Mouse (Mus musculus) embryo, embryonic 10 days (tissue): Measurements from ENCODE around the gene Rbm20.
"Not testable (repeated sequence)": the region's sequence is repeated elsewhere in the genome, so short reads cannot be mapped to it uniquely, and the experiment has no call there.

Experiments
- DNase-seq: peaks from one replicate; pipeline ENCODE4 v3.0.0-alpha.2; 2015; ENCODE audit warnings: low spot score

The Rbm20 gene

DNA sequence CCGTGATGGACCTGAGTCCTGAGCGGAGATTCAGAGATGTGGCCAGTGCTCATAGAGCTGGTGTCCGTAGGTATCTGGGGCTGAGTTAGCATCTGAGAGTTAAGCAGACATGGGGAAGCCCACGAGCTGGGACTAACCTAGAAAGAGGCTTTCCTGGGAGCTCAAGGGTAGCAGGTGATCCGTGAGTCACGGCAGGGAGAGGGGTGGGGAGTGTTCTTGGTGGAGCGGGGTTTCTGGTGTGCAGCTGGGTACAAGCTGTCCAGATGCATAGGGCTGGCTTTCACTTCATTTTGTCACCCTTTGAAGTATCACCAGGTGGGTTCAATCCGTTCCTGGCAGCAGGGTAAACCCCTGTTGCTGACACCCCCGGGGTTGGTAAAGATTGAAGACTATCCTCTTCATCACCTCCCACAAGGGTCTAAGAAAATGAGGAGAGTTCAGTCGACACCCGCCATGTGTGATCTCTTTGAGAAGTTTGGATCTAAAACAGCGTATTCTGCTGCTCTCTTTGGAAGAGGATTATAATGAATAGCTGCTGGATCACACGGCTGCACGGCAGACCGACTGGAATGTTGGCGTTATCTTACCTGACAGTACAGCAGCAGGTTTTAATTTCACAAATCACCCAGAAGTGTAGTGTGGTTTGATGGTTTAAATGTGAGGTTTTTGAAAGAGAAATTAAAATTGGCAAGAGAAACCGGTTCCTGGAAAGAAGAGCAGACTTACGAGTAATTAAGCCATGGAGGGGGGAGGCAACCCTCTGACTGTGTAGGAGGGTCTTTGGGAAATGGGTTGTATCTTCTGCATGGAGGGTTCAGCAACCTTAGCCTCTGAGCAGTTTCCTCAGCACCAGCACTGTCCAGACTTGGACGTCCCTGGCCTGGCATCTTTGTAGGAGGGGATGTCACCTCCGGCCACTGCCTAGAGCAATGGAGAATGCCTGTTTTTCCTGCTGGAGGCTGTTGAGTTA, 114.9 kb downstream of the Rbm20 start:
- no peak for DNase-seq

- no peak for DNase-seq
These were observed 116.1 kb downstream of the Rbm20 start for GRCm38 (mm10) chr19:53792976-53793897.

DNA sequence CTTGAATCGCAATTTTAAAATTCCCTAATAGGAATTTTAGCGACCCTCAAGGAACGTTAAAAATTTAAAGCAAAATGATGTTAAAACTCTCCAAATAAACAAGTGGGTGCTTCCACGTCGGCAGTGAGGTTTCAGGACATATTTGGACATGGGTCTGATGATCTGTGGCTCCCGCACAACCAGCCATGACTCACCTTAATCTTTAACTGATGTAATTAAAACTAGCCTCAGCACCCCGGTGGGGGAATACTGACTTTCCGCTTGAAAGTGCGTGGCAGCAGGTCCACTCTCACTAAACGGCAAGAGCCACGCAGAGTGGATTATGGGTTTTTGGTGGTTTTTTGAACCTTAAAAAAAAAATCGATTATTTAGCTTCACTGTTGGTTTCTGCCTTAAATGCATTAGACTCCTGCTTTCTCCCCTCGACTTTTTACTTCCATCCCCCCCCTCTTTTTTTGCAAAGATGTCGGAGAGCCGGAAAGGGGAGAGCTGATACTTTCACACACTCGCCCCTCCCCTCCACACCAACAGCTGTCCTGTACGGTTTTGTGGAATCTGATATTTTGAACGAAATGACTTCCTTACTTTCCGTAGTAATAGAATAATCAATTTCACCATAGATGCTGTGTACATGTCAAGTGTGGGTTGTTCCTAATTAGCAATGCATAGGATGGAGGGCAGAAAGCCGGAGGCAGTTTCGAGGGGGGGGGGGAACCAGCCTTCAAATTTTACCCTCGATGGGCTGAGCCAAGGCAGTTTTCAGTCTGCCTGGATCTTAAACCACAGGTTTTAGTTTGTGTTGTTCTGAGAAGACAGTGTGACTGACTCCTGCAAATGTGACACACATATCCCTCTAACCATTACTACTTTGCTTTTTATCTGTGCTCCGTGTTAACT, 117.1 kb downstream of the Rbm20 start:
- no peak for DNase-seq

DNA sequence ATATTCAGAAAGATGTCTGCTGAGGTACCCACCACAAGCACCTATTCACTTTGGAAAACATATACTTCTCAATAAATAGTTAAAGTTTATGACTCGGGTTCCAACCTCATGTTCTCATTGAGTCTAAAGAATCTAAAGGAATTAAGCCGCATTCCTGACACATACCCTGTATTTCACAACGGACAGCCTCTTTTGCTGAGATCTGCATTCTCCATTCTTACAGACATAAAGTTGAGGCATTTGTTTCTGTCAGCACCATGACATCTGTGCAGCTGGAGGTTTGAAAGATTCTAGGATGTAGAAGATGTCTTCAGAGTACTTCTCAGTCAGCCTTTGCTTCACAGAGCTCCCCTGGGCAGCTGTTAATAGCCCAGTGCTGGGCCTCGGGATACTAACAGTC, 117.9 kb downstream of the Rbm20 start:
- DNase-seq, result no peak

DNA sequence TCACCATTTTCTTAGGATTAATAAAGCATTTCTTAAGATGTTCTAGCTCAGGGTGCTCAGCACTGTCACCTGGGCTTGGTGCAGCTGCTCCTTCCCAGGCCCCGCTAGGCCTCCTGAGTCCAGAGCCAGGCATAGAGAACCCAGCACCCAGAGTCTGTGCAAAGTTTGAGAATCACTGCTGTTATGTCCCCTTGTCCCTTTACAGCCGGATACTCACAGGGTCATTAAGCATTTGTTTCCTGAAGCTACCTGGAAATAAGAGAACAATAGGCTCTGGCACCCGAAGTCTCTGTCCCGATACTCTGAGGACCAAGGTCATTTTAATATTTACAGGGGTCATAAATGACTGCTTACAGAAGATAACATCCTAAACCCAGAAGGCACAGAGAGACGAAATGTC, 118.9 kb downstream of the Rbm20 start:
- DNase-seq, result no peak

- DNase-seq, result no peak
These were observed 120.7 kb downstream of the Rbm20 start for GRCm38 (mm10) chr19:53797770-53798169.

GRCm38 (mm10) chr19:53799885-53800284, 122.8 kb downstream of the Rbm20 start:
- DNase-seq, result no peak

DNA sequence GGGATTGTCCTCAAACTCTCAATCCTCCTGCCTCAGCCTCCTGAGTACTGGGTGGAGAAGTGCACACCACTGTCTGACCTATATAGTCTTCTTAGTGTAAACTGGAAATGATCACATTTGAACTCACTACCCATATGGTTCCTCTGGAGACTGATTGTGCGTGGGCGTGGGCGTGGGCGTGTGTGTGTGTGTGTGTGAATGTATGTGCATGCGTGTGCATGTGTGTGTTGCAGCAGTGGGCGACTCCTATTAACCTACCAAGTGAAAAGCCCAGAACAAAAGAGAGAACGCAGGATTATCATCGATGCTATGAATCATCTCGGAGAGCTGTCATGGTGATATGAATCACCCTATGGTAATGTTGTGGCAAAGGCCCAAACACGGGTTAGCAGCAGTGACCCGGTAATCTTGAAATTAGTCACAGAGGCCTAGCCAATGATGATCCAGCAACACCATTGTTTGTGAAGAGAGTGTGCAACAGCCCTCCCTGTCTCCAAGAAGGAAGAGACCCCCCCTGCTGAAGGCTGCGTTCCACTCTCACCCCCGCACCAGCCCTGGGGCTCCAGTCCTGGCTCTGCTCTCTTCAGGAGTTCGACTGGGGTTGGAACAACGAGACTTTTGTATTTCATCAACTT, 123.4 kb downstream of the Rbm20 start:
- DNase-seq, result no peak

DNA sequence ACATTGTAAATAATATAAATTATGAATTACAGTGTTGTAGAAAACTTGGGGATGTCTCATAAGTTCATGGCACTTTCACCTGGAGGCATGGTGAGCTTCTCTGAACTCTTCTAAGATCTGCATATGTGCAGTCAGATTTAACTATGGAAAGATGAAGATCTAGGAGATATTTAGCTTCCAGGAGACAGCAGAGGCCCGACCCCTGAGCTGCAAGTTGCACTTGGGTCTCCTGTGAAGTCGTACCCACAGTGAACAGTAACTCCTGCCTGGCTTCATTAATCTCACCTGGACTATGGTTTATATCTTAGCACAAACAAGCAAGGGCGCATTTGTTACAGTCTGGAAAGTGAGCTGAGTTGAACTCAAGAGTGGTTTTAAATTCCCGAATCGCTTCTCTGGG, 124.3 kb downstream of the Rbm20 start:
- no peak for DNase-seq

DNA sequence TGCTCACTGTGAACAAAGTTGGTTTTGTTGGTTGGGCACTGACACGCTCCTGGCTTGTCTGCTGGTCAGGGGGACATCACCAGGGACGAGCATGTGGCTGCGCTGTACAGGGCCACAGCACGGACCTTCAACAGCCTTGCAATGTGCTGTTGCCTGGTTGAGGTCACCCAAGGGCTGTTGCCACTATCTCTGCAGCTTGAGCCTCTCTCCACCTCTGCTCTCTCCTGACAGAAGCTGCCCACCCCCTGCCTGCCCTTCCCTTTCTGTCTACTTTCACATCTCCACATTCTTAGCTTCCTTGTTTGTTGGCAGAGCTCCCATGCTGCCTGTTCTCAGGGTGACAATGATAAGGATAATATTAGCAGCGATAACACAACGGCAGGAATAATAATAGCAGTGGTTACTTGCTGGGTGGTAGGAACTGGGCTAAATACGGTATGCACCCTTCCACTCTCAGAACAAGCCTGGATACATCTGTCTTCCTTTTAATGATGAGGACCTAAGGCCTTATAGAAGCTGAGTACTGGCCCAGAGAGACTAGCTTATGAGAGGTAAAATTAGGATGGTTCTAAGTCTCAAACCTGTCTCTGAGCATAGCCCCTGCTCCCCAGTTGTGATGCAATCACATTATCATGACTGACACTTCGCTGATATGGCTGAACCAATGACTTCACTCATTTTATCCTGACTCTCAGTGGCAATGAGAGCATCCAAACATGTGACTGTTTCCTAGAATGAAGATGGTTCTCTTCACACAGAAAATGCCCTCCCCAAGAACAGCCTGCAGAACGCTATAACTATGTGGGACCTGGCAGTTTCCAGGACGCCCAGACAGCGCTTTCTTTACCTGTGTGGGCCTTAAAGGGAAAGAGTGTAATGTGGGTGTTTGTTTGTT, 124.9 kb downstream of the Rbm20 start:
- DNase-seq, result no peak

- no peak for DNase-seq
These were observed 126.8 kb downstream of the Rbm20 start for GRCm38 (mm10) chr19:53803954-53804353.

DNA sequence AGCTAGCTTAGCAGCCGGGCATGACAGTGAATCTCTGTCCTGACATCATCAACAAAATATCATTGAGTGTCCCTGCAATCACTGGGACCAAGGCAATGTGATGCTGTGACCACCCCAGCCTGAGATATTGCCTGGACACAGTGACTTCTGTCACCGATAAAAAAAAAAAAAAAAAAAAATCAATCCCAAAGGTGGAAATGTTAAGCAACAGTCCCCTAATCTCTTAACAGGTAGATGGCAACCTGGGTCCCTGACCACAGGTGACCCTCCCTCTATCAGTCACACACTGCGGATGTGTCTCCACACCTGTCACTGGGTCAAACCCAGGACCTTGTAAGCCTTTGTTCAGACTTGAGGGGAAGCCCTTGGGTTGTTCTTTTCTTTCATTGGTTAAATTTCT, 128.0 kb downstream of the Rbm20 start:
- no peak for DNase-seq

DNA sequence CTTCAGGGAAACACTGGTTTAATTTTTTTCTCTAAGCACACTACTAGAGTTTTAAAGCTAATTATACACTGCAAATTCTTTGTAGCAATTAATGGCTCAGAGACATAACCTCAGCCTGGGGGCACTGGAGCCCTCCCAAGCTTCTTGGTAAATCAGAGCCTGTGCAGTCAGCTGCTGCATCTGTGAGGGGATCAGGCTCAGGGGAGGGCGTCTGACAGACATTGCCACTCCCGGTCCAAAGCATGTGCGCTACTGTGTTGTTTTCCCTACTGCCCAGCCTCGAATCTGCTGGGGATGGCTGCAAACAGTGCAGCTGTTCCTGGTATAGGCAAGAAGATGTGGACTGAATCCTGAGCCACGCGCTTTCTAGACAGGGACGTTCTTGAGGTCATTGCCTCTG, 129.0 kb downstream of the Rbm20 start:
- DNase-seq, result no peak

DNA sequence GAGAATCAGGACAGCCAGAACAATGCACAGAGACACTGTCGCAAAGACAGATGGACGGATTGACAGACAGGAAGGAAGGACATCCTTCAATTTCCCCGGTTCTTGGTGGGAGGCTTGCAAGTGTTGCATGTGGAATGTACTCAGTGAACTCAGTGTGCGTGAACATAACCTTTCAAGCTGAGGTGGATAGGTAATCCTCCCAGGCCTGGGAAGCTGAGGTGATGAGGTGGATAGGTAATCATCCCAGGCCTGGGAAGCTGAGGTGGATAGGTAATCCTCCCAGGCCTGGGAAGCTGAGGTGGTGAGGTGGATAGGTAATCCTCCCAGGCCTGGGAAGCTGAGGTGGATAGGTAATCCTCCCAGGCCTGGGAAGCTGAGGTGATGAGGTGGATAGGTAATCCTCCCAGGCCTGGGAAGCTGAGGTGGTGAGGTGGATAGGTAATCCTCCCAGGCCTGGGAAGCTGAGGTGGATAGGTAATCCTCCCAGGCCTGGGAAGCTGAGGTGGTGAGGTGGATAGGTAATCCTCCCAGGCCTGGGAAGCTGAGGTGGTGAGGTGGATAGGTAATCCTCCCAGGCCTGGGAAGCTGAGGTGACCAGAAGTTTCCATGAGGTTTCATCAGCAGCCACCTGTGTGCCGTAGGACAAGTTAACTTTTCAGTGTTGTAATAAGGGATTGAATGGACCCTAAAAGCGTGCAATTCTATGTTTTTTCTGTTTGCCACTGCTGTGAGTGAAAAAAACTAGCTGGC, 129.6 kb downstream of the Rbm20 start:
- not testable (repeated sequence) for DNase-seq

- no peak for DNase-seq
These were observed 130.2 kb downstream of the Rbm20 start for GRCm38 (mm10) chr19:53807276-53807801.

DNA sequence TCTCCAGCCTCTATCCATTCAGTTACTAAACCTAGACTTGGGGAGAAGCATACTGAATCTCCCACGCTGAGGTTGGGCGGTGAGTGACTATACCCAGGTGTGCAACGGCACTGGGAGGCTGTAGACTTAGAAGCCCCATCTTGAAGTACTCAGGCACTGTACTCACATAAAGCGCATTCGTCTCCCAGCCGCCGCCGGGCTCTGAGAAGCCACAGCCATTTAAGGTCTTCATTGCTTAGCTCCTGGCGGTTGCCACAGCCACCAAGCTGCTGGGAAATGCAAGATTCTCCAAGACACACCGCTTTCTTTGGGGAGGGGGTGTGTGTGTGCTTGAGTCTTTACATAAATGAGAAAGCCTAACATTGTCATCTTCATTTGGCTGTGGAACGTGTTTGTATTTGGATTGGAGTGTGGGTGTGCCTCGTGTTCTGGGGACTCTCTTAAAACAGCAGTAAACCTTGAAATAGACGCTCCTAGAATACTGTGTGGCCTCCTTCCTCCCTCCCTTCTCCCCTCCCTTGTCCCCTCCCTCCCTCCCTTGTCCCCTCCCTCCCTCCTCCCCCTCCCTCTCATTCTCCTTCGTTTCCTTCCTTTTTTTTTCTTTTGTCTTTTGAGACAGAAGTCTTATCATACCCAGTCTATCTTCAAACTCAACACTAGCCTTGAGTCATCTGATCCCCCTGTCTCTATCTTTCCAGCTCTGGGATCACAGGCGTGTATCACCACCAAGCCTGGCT, 131.1 kb downstream of the Rbm20 start:
- no peak for DNase-seq

GRCm38 (mm10) chr19:53809185-53809861, 132.2 kb downstream of the Rbm20 start:
- no peak for DNase-seq

- no peak for DNase-seq
These were observed 132.9 kb downstream of the Rbm20 start for GRCm38 (mm10) chr19:53810024-53810423.
